Mouse (Mus musculus): ENCODE measurements at regions not wholly inside any gene's neighbourhood (a gene's known extent, or its start where the extent isn't known, plus 50 kb on each side); places are given as distances from the start of the nearest gene placed in this dataset.

DNA sequence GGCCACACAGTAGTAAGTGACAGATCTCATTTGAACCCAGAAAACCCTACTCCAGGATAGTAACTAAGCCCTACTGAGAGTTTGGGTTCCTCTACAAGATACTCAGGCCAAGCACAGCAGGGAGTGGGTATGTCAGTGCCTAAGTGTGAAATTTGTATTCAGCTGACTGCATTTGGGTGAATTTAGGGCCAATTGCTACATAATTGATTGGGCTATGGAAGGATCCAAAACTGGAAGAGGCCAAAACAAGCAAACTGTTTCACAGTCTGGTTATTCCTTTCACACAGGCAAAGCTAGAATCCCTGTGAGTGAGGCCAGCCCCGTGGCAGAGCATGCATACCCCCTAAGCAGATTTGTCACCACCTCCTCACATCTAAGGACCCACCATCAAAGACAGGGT is 221.9 kb upstream of the Gm9747 start:
- DNase-seq (ENCODE audit: low read depth): peak; percentile 22
- TF ChIP-seq POLR2A (IDR thresholded peaks at IDR 0.05; ENCODE audit: borderline replicate concordance, extremely low read depth, insufficient read depth, insufficient read length, poor library complexity, severe bottlenecking) (no peak), CTCF (IDR thresholded peaks at IDR 0.05; ENCODE audit: borderline replicate concordance, extremely low read depth, insufficient read depth, insufficient read length) (no peak)

DNA sequence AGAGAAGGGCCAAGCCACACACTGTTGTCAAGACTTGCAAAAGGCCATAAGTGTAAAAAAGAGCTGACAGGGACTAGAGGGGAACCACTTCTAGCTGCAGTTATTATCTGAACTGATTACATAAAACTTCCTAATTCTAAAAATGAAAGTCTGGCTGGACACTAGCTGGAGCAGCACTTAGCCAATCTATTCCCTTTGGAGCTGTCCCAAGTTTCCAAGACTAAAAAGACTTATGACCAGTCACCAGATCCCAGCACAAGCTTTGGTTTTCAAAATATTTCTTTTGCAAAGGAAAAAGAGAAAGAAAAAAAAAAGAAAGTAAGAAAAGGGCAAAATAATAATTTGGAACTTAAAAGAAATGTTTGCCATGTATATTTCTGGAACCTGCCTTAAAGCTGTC is 217.6 kb upstream of the Gm9747 start:
- TF ChIP-seq POLR2A (IDR thresholded peaks at IDR 0.05; ENCODE audit: borderline replicate concordance, extremely low read depth, insufficient read depth, insufficient read length, poor library complexity, severe bottlenecking): no peak
- no peak for TF ChIP-seq CTCF (IDR thresholded peaks at IDR 0.05; ENCODE audit: borderline replicate concordance, extremely low read depth, insufficient read depth, insufficient read length)
- DNase-seq (ENCODE audit: low read depth): no peak

GRCm38 (mm10) chr1:82018701-82019404 is 214.1 kb upstream of the Gm9747 start:
- TF ChIP-seq CTCF (IDR thresholded peaks at IDR 0.05; ENCODE audit: borderline replicate concordance, extremely low read depth, insufficient read depth, insufficient read length): no peak
- TF ChIP-seq POLR2A (IDR thresholded peaks at IDR 0.05; ENCODE audit: borderline replicate concordance, extremely low read depth, insufficient read depth, insufficient read length, poor library complexity, severe bottlenecking): no peak
- DNase-seq (ENCODE audit: low read depth): peak; percentile 42

GRCm38 (mm10) chr1:82027761-82028160 is 205.2 kb upstream of the Gm9747 start:
- TF ChIP-seq POLR2A (IDR thresholded peaks at IDR 0.05; ENCODE audit: borderline replicate concordance, extremely low read depth, insufficient read depth, insufficient read length, poor library complexity, severe bottlenecking): no peak
- TF ChIP-seq CTCF (IDR thresholded peaks at IDR 0.05; ENCODE audit: borderline replicate concordance, extremely low read depth, insufficient read depth, insufficient read length): no peak
- DNase-seq (ENCODE audit: low read depth): no peak

DNA sequence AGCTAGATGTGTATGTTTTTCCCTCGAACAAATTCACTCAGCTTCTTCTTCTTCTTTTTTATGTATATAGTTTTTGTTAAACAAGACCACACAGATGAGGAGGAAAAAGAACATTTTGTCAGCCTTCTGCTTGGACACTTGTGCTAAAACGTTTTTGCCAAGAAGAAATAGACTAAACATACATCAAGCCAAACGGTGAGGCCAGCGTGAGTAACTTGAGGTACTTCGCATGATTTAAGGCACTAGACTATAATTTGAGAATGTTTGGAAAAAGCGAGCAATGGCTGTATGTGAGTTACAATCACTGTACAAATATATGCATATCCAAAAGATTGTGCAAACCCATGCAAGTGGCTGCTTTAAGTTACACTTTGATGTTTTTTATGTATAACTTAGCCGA is 201.8 kb upstream of the Gm9747 start:
- TF ChIP-seq CTCF (IDR thresholded peaks at IDR 0.05; ENCODE audit: borderline replicate concordance, extremely low read depth, insufficient read depth, insufficient read length) (no peak), POLR2A (IDR thresholded peaks at IDR 0.05; ENCODE audit: borderline replicate concordance, extremely low read depth, insufficient read depth, insufficient read length, poor library complexity, severe bottlenecking) (no peak)
- DNase-seq (ENCODE audit: low read depth): no peak

GRCm38 (mm10) chr1:82032410-82032809 is 200.5 kb upstream of the Gm9747 start:
- DNase-seq (ENCODE audit: low read depth): no peak
- no peak for TF ChIP-seq CTCF (IDR thresholded peaks at IDR 0.05; ENCODE audit: borderline replicate concordance, extremely low read depth, insufficient read depth, insufficient read length)
- no peak for TF ChIP-seq POLR2A (IDR thresholded peaks at IDR 0.05; ENCODE audit: borderline replicate concordance, extremely low read depth, insufficient read depth, insufficient read length, poor library complexity, severe bottlenecking)

GRCm38 (mm10) chr1:82038171-82038570 is 194.7 kb upstream of the Gm9747 start:
- TF ChIP-seq POLR2A (IDR thresholded peaks at IDR 0.05; ENCODE audit: borderline replicate concordance, extremely low read depth, insufficient read depth, insufficient read length, poor library complexity, severe bottlenecking): no peak
- no peak for TF ChIP-seq CTCF (IDR thresholded peaks at IDR 0.05; ENCODE audit: borderline replicate concordance, extremely low read depth, insufficient read depth, insufficient read length)
- no peak for DNase-seq (ENCODE audit: low read depth)

GRCm38 (mm10) chr1:82038698-82039097 is 194.2 kb upstream of the Gm9747 start:
- DNase-seq (ENCODE audit: low read depth): no peak
- TF ChIP-seq POLR2A (IDR thresholded peaks at IDR 0.05; ENCODE audit: borderline replicate concordance, extremely low read depth, insufficient read depth, insufficient read length, poor library complexity, severe bottlenecking) (no peak), CTCF (IDR thresholded peaks at IDR 0.05; ENCODE audit: borderline replicate concordance, extremely low read depth, insufficient read depth, insufficient read length) (no peak)

GRCm38 (mm10) chr1:82041286-82042050 is 191.4 kb upstream of the Gm9747 start:
- no peak for TF ChIP-seq POLR2A (IDR thresholded peaks at IDR 0.05; ENCODE audit: borderline replicate concordance, extremely low read depth, insufficient read depth, insufficient read length, poor library complexity, severe bottlenecking)
- no peak for TF ChIP-seq CTCF (IDR thresholded peaks at IDR 0.05; ENCODE audit: borderline replicate concordance, extremely low read depth, insufficient read depth, insufficient read length)
- no peak for DNase-seq (ENCODE audit: low read depth)

GRCm38 (mm10) chr1:82042051-82042432 is 190.9 kb upstream of the Gm9747 start:
- TF ChIP-seq CTCF (IDR thresholded peaks at IDR 0.05; ENCODE audit: borderline replicate concordance, extremely low read depth, insufficient read depth, insufficient read length): no peak
- DNase-seq (ENCODE audit: low read depth): no peak

DNA sequence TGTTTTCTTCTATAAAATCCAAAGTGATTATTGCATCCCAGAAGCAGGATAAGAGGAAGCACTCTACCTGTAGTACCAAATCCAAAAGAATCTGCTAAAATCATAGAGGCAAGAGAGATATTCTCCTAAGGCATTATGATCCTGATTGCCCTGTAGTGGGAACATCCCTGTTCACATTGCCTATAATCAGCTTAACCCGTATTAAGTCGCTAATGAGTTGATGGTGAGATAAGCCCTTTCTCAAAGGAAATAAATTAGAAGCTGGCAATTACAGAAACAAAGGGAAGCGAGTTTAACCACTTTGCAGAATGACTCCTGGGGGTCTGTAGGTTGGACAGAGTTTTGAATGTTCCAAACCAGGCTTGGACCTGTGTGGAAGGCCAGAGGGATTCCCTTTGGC is 190.4 kb upstream of the Gm9747 start:
- no peak for TF ChIP-seq CTCF (IDR thresholded peaks at IDR 0.05; ENCODE audit: borderline replicate concordance, extremely low read depth, insufficient read depth, insufficient read length)
- no peak for TF ChIP-seq POLR2A (IDR thresholded peaks at IDR 0.05; ENCODE audit: borderline replicate concordance, extremely low read depth, insufficient read depth, insufficient read length, poor library complexity, severe bottlenecking)
- no peak for DNase-seq (ENCODE audit: low read depth)

GRCm38 (mm10) chr1:82066291-82066690 is 166.6 kb upstream of the Gm9747 start:
- TF ChIP-seq CTCF (IDR thresholded peaks at IDR 0.05; ENCODE audit: borderline replicate concordance, extremely low read depth, insufficient read depth, insufficient read length): no peak
- TF ChIP-seq POLR2A (IDR thresholded peaks at IDR 0.05; ENCODE audit: borderline replicate concordance, extremely low read depth, insufficient read depth, insufficient read length, poor library complexity, severe bottlenecking): no peak
- peak; percentile 18 for DNase-seq (ENCODE audit: low read depth)
